ENCODE assay signal across 16 mouse cellular contexts in the genomic region with DNA sequence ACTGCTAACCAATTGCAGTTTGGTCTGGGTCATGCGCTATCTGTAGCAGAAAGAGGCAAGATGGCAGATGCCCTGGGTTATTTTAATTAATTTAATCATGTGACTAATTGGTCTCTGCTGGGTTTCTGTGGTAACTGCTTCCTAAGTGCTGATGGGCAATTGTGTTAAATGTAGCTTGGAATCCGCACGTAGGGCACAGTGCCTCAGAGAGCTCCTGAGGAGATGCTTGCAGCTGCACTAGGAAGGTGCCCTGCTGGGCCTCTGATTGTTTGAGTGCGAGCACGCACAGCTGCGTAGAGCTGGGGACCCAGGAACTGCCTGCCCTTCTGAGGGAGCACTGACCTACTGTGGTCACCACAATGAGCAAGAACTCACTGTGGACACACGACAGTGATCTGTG.
DNase-seq lines count a peak whose midpoint lies in the region; ATAC-seq and TF ChIP-seq lines count a peak whose summit lies in the region.
"Had no signal": no experiment of that assay in that cellular context is flagged by ENCODE, and none has a peak within 500 bp of the region (broad histone marks: within the 10 kb centered on the region; RNA-seq: fewer than 3 reads in every experiment).

No protein-coding gene starts in this region.

- H3K27ac ChIP-seq in left cerebral cortex, adult 2 months = peak overlapping the region; percentile 76; the same call in 1 of the 2 replicates
- peak overlapping the region; percentile 13; the same call in 1 of the 2 replicates for H3K27ac ChIP-seq in forebrain, embryonic 16.5 days (ENCODE audit: low read length)
- peak overlapping the region; percentile 56; the same call in 1 of the 2 replicates for H3K27ac ChIP-seq in midbrain, embryonic 12.5 days (replicated peaks)
- H3K27ac ChIP-seq: heart, embryonic 15.5 days; stomach, postnatal 0 days had no signal

- WGBS in forebrain, embryonic 16.5 days = 15% methylated on average over 7 of the region's 7 CpGs
- 21% methylated on average over 7 of the region's 7 CpGs for WGBS in midbrain, embryonic 12.5 days

- H3K9ac ChIP-seq in forebrain, embryonic 16.5 days (replicated peaks; ENCODE audit: low read depth, low read length) = no peak overlapping the region
- no peak overlapping the region for H3K9ac ChIP-seq in midbrain, embryonic 12.5 days (replicated peaks)
- H3K9ac ChIP-seq: heart, embryonic 15.5 days had no signal

- H3K4me2 ChIP-seq in forebrain, embryonic 16.5 days (ENCODE audit: low read length) = no peak overlapping the region
- H3K4me2 ChIP-seq in midbrain, embryonic 12.5 days (replicated peaks) = no peak overlapping the region
- H3K4me2 ChIP-seq: heart, embryonic 15.5 days; liver, embryonic 11.5 days had no signal

- H3K36me3 ChIP-seq in forebrain, embryonic 16.5 days (ENCODE audit: control insufficient read depth, insufficient read depth) = no peaks in the 10 kb centered on the region
- H3K36me3 ChIP-seq in midbrain, embryonic 12.5 days = no peaks in the 10 kb centered on the region
- H3K36me3 ChIP-seq: heart, embryonic 15.5 days had no signal

- no peak for TF ChIP-seq CTCF in left cerebral cortex, adult 2 months (IDR thresholded peaks at IDR 0.05)

- intact Hi-C loops in left cerebral cortex, adult 2 months (cut with DNase I) = loop anchor here (5.0 kb wide), 2 partner anchors 66 to 84 kb away; a partner anchor contains a TSS
- intact Hi-C loops in left cerebral cortex, postnatal 36 days (cut with DNase I) = no loop called here

- peaks cover 31% of the 10 kb centered on the region for H3K4me1 ChIP-seq in forebrain, embryonic 16.5 days (replicated peaks; ENCODE audit: control insufficient read depth, insufficient read depth, low read length)
- H3K4me1 ChIP-seq in midbrain, embryonic 12.5 days = peaks cover 38% of the 10 kb centered on the region
- H3K4me1 ChIP-seq: heart, embryonic 15.5 days had no signal

- H3K4me3 ChIP-seq in left cerebral cortex, adult 2 months = no peak overlapping the region
- H3K4me3 ChIP-seq in forebrain, embryonic 16.5 days (replicated peaks; ENCODE audit: low read length) = no peak overlapping the region
- no peak overlapping the region for H3K4me3 ChIP-seq in midbrain, embryonic 12.5 days
- H3K4me3 ChIP-seq: heart, embryonic 15.5 days had no signal

- DNase-seq in left cerebral cortex, adult 2 months (ENCODE audit: extremely low spot score in 1 of 2, low spot score in 2 of 2) = no peak
- DNase-seq in left cerebral cortex, postnatal 36 days (ENCODE audit: low spot score in 2 of 2) = no peak
- no peak for DNase-seq in thymus, postnatal 10 days (ENCODE audit: low spot score in 2 of 2)
- DNase-seq in gastrocnemius, postnatal 25 days = no peak
- no peak for DNase-seq in kidney, postnatal 36 days
- DNase-seq in right cerebral cortex, postnatal 4 days = no peak
- DNase-seq: adrenal gland, adult 2 months; cerebellum, adult 18-20 months; gastrocnemius, postnatal 10 days; kidney, adult 8-10 months; lung, postnatal 14 days had no signal

- no peaks in the 10 kb centered on the region for H3K27me3 ChIP-seq in forebrain, embryonic 16.5 days (replicated peaks; ENCODE audit: control insufficient read depth, insufficient read depth, low read length)
- no peaks in the 10 kb centered on the region for H3K27me3 ChIP-seq in midbrain, embryonic 12.5 days
- H3K27me3 ChIP-seq: heart, embryonic 15.5 days had no signal

- peak; percentile 84 for ATAC-seq in forebrain, embryonic 16.5 days
- ATAC-seq in midbrain, embryonic 12.5 days (ENCODE audit: low FRiP score, low read depth) = peak; percentile 65; the same call in 1 of the 2 replicates

- H3K9me3 ChIP-seq in forebrain, embryonic 16.5 days (ENCODE audit: control insufficient read depth, low read length) = no peaks in the 10 kb centered on the region
- no peaks in the 10 kb centered on the region for H3K9me3 ChIP-seq in midbrain, embryonic 12.5 days
- H3K9me3 ChIP-seq: heart, embryonic 15.5 days had no signal

Comparison
In these comparisons a context has a peak if more than half of its experiments do, and no peak if none do; other contexts are left out.
1. H3K27ac ChIP-seq: peak in every context shown above with its lines; median percentile 76 in left cerebral cortex, adult 2 months; 56 in midbrain, embryonic 12.5 days; 13 in forebrain, embryonic 16.5 days.